Mouse (Mus musculus): ENCODE data around the gene Mob3a. TPM values are rescaled to one million over a fixed set of nuclear protein-coding genes. Genes with fewer than 3 reads are reported as not detected.
A peak's percentile ranks its signal among the peaks of the same experiment; 100 is the strongest.

Gene Mob3a
- polyA plus RNA-seq, 1 experiment: 19.5 TPM

GRCm38 (mm10) chr10:80684214-80684613 lies 17.6 kb downstream of the Mob3a start:
- 43% methylated on average over 6 of the region's 6 CpGs for WGBS
- Histone ChIP-seq H3K27ac (ENCODE audit: insufficient read depth, low read depth, low read length) (no peak overlapping the region), H3K27me3 (replicated peaks; ENCODE audit: control insufficient read depth, insufficient read depth, low read length) (no peaks in the 10 kb centered on the region), H3K36me3 (ENCODE audit: control insufficient read depth, insufficient read depth, low read length) (no peaks in the 10 kb centered on the region), H3K4me1 (ENCODE audit: control insufficient read depth, insufficient read depth, low read length) (peaks cover 12% of the 10 kb centered on the region), H3K4me3 (ENCODE audit: insufficient read depth, low read depth, low read length) (no peak overlapping the region)
- TF ChIP-seq CTCF (conservative IDR thresholded peaks at IDR 0.05; ENCODE audit: insufficient read depth, insufficient read length, low read depth, low read length) (peak; percentile 97), POLR2A (IDR thresholded peaks at IDR 0.05; ENCODE audit: low read depth, low read length) (no peak)
- DNase-seq: peak; percentile 85

- no peak overlapping the region for H3K27ac ChIP-seq (ENCODE audit: insufficient read depth, low read depth, low read length)
- H3K4me1 ChIP-seq (ENCODE audit: control insufficient read depth, insufficient read depth, low read length): peaks cover 16% of the 10 kb centered on the region
- no peak for TF ChIP-seq POLR2A (IDR thresholded peaks at IDR 0.05; ENCODE audit: low read depth, low read length)
- no peak for TF ChIP-seq CTCF (conservative IDR thresholded peaks at IDR 0.05; ENCODE audit: insufficient read depth, insufficient read length, low read depth, low read length)
- no peak for DNase-seq
- H3K4me3 ChIP-seq (ENCODE audit: insufficient read depth, low read depth, low read length): no peak overlapping the region
- no peaks in the 10 kb centered on the region for H3K36me3 ChIP-seq (ENCODE audit: control insufficient read depth, insufficient read depth, low read length)
- WGBS: 90% methylated on average over 1 of the region's 1 CpGs
- H3K27me3 ChIP-seq (replicated peaks; ENCODE audit: control insufficient read depth, insufficient read depth, low read length): no peaks in the 10 kb centered on the region
These were observed 18.1 kb downstream of the Mob3a start for GRCm38 (mm10) chr10:80683647-80684046.

GRCm38 (mm10) chr10:80682003-80682402 lies 19.8 kb downstream of the Mob3a start:
- peaks cover 30% of the 10 kb centered on the region for H3K4me1 ChIP-seq (ENCODE audit: control insufficient read depth, insufficient read depth, low read length)
- 97% methylated on average over 6 of the region's 6 CpGs for WGBS
- TF ChIP-seq POLR2A (IDR thresholded peaks at IDR 0.05; ENCODE audit: low read depth, low read length): no peak
- no peak for TF ChIP-seq CTCF (conservative IDR thresholded peaks at IDR 0.05; ENCODE audit: insufficient read depth, insufficient read length, low read depth, low read length)
- H3K27me3 ChIP-seq (replicated peaks; ENCODE audit: control insufficient read depth, insufficient read depth, low read length): no peaks in the 10 kb centered on the region
- no peak for DNase-seq
- H3K36me3 ChIP-seq (ENCODE audit: control insufficient read depth, insufficient read depth, low read length): no peaks in the 10 kb centered on the region
- no peak overlapping the region for H3K27ac ChIP-seq (ENCODE audit: insufficient read depth, low read depth, low read length)
- no peak overlapping the region for H3K4me3 ChIP-seq (ENCODE audit: insufficient read depth, low read depth, low read length)

GRCm38 (mm10) chr10:80680260-80680696 lies 21.5 kb downstream of the Mob3a start:
- no peaks in the 10 kb centered on the region for H3K36me3 ChIP-seq (ENCODE audit: control insufficient read depth, insufficient read depth, low read length)
- peaks cover 31% of the 10 kb centered on the region for H3K4me1 ChIP-seq (ENCODE audit: control insufficient read depth, insufficient read depth, low read length)
- DNase-seq: no peak
- 47% methylated on average over 2 of the region's 2 CpGs for WGBS
- peak overlapping the region; percentile 84 for H3K27ac ChIP-seq (ENCODE audit: insufficient read depth, low read depth, low read length)
- TF ChIP-seq POLR2A (IDR thresholded peaks at IDR 0.05; ENCODE audit: low read depth, low read length) (no peak), CTCF (conservative IDR thresholded peaks at IDR 0.05; ENCODE audit: insufficient read depth, insufficient read length, low read depth, low read length) (no peak)
- no peak overlapping the region for H3K4me3 ChIP-seq (ENCODE audit: insufficient read depth, low read depth, low read length)
- H3K27me3 ChIP-seq (replicated peaks; ENCODE audit: control insufficient read depth, insufficient read depth, low read length): no peaks in the 10 kb centered on the region

GRCm38 (mm10) chr10:80679556-80680259 lies 22.1 kb downstream of the Mob3a start:
- TF ChIP-seq CTCF (conservative IDR thresholded peaks at IDR 0.05; ENCODE audit: insufficient read depth, insufficient read length, low read depth, low read length): no peak
- TF ChIP-seq POLR2A (IDR thresholded peaks at IDR 0.05; ENCODE audit: low read depth, low read length): no peak
- 33% methylated on average over 9 of the region's 9 CpGs for WGBS
- peak; percentile 56 for DNase-seq

GRCm38 (mm10) chr10:80678601-80679377 lies 23.0 kb downstream of the Mob3a start:
- no peaks in the 10 kb centered on the region for H3K36me3 ChIP-seq (ENCODE audit: control insufficient read depth, insufficient read depth, low read length)
- DNase-seq: peak; percentile 78
- H3K4me3 ChIP-seq (ENCODE audit: insufficient read depth, low read depth, low read length): no peak overlapping the region
- H3K27ac ChIP-seq (ENCODE audit: insufficient read depth, low read depth, low read length): peak overlapping the region; percentile 98
- H3K27me3 ChIP-seq (replicated peaks; ENCODE audit: control insufficient read depth, insufficient read depth, low read length): no peaks in the 10 kb centered on the region
- H3K4me1 ChIP-seq (ENCODE audit: control insufficient read depth, insufficient read depth, low read length): peaks cover 37% of the 10 kb centered on the region
- WGBS: 33% methylated on average over 9 of the region's 10 CpGs
- TF ChIP-seq POLR2A (IDR thresholded peaks at IDR 0.05; ENCODE audit: low read depth, low read length) (no peak), CTCF (conservative IDR thresholded peaks at IDR 0.05; ENCODE audit: insufficient read depth, insufficient read length, low read depth, low read length) (no peak)

More at GRCm38 (mm10) chr10:80679556-80680259, 22.1 kb downstream of the Mob3a start:
- Histone ChIP-seq H3K27ac (ENCODE audit: insufficient read depth, low read depth, low read length) (peak overlapping the region; percentile 84), H3K27me3 (replicated peaks; ENCODE audit: control insufficient read depth, insufficient read depth, low read length) (no peaks in the 10 kb centered on the region), H3K4me1 (ENCODE audit: control insufficient read depth, insufficient read depth, low read length) (peaks cover 31% of the 10 kb centered on the region), H3K36me3 (ENCODE audit: control insufficient read depth, insufficient read depth, low read length) (no peaks in the 10 kb centered on the region), H3K4me3 (ENCODE audit: insufficient read depth, low read depth, low read length) (no peak overlapping the region)

- peaks cover 45% of the 10 kb centered on the region for H3K4me1 ChIP-seq (ENCODE audit: control insufficient read depth, insufficient read depth, low read length)
- TF ChIP-seq POLR2A (IDR thresholded peaks at IDR 0.05; ENCODE audit: low read depth, low read length) (no peak), CTCF (conservative IDR thresholded peaks at IDR 0.05; ENCODE audit: insufficient read depth, insufficient read length, low read depth, low read length) (no peak)
These were observed 23.8 kb downstream of the Mob3a start, which contains the start of gene Mknk2 for GRCm38 (mm10) chr10:80677942-80678436. Gene Mknk2, minus strand, starts transcription at chr10:80678112.

More at GRCm38 (mm10) chr10:80677942-80678436, 23.8 kb downstream of the Mob3a start, which contains the start of gene Mknk2:
- no peaks in the 10 kb centered on the region for H3K36me3 ChIP-seq (ENCODE audit: control insufficient read depth, insufficient read depth, low read length)
- H3K4me3 ChIP-seq (ENCODE audit: insufficient read depth, low read depth, low read length): peak within 1 kb of the TSS; percentile 59
- under 1% methylated on average over 8 of the region's 8 CpGs for WGBS
- H3K27me3 ChIP-seq (replicated peaks; ENCODE audit: control insufficient read depth, insufficient read depth, low read length): no peaks in the 10 kb centered on the region
- H3K27ac ChIP-seq (ENCODE audit: insufficient read depth, low read depth, low read length): peak within 1 kb of the TSS; percentile 98
- peak; percentile 99 for DNase-seq
